Mouse (Mus musculus) hindbrain, postnatal 0 days (tissue): ENCODE data around the gene Acox1. TPM values are rescaled to one million over a fixed set of nuclear protein-coding genes. Genes with fewer than 3 reads are reported as not detected.

Source experiments
- ATAC-seq: fragments of 200-750 bp; cut with Nextera tagmentation; 2 replicates; pipeline ENCODE4 v1.8.0; 2017; ENCODE audit warnings: mild to moderate bottlenecking, moderate TSS enrichment, moderate library complexity
- DNase-seq: peaks from one replicate; pipeline ENCODE4 v3.0.0-alpha.2; 2015; ENCODE audit warnings: low spot score
- H3K27ac ChIP-seq: fragments of 300-500 bp; sonication (generic); 2 replicates; pipeline ENCODE4 v1.5.1; 2014; ENCODE audit warnings: mild to moderate bottlenecking
- H3K27me3 ChIP-seq: fragments of 300-500 bp; sonication (generic); 2 replicates; pipeline ENCODE4 v1.6.1; 2014; ENCODE audit warnings: low read length, mixed read lengths; ENCODE audit not compliant: insufficient read depth
- H3K36me3 ChIP-seq: fragments of 300-500 bp; sonication (generic); 2 replicates; pipeline ENCODE4 v1.6.1; 2014; ENCODE audit warnings: low read length, mixed read lengths; ENCODE audit not compliant: insufficient read depth
- H3K4me1 ChIP-seq: fragments of 300-500 bp; sonication (generic); 2 replicates; pipeline ENCODE4 v1.6.1; 2014; ENCODE audit warnings: antibody characterized with exemption, low read length, mixed read lengths; ENCODE audit not compliant: insufficient read depth
- H3K4me2 ChIP-seq: fragments of 300-500 bp; sonication (generic); 2 replicates; pipeline ENCODE4 v1.6.1; 2014; ENCODE audit warnings: low read depth, mild to moderate bottlenecking, low read length, moderate library complexity, mixed read lengths
- H3K4me3 ChIP-seq: fragments of 300-500 bp; sonication (generic); 2 replicates; pipeline ENCODE4 v1.5.1; 2014; ENCODE audit warnings: low read length
- H3K9ac ChIP-seq: fragments of 300-500 bp; sonication (generic); replicated peaks from 2 replicates; pipeline ENCODE4 v1.6.1; 2014; ENCODE audit warnings: mild to moderate bottlenecking, low read length, moderate library complexity, mixed read lengths
- H3K9me3 ChIP-seq: fragments of 300-500 bp; sonication (generic); 2 replicates; pipeline ENCODE4 v1.6.1; 2016; ENCODE audit warnings: low read length, mixed read lengths
- CTCF ChIP-seq: IDR thresholded peaks from 2 replicates; pipeline ENCODE4 v1.5.1; 2016; ENCODE audit warnings: antibody characterized with exemption, control low read depth, low read depth
- WGBS: fragments of 180-500 bp; shearing (Covaris S2); extraction: QIAGEN DNeasy Blood & Tissue Kit; methylation state at CpG from one replicate; pipeline ENCODE4 v1.1.7; 2014; 5-methylcytosine and 5-hydroxymethylcytosine counted together
- polyA plus RNA-seq: library from polyadenylated mRNA; unstranded; fragments of >200 nt; fragmentation: Nextera tagmentation; extraction: Ambion mirVana; gene quantifications from 2 replicates; pipeline ENCODE4 v1.2.1, GENCODE M21; 2015
- total RNA-seq: library from RNA; depleted of rRNA; stranded (reverse); fragments of >200 nt; gene quantifications from 2 replicates; pipeline ENCODE4 v1.2.3, GENCODE M21; 2014

Acox1 gene
- total and polyA plus RNA-seq, 2 experiments from 2014 or later: 65.0 to 112 TPM

DNA sequence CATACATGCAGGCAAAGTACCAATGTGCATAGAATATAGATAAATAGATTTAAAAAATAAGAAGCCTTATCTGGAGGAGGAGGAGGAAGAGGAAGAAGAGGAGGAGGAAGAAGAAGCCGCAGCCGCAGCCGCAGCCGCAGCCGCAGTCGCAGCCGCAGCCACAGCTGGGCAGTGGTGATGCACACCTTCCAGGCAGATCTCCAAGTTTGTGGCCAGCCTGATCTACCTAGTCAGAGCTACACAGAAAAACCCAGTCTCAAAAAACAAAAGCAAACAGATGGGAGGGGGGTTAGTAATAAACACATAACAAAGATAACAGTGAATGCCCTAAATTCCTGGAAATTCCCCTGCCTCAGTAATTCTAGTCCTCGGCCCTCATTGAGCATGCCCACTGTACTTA lies 4.2 kb downstream of the Acox1 start:
- Histone ChIP-seq H3K9ac (no peak overlapping the region), H3K36me3 (peaks cover 20% of the 10 kb centered on the region), H3K4me1 (peaks cover 5% of the 10 kb centered on the region; the same call in 1 of the 2 replicates), H3K9me3 (no peaks in the 10 kb centered on the region), H3K4me2 (no peak overlapping the region), H3K27ac (no peak overlapping the region), H3K27me3 (no peaks in the 10 kb centered on the region), H3K4me3 (no peak overlapping the region)
- TF ChIP-seq CTCF: no peak
- 97% methylated on average over 8 of the region's 8 CpGs for WGBS
- no peak for ATAC-seq
- DNase-seq: no peak

DNA sequence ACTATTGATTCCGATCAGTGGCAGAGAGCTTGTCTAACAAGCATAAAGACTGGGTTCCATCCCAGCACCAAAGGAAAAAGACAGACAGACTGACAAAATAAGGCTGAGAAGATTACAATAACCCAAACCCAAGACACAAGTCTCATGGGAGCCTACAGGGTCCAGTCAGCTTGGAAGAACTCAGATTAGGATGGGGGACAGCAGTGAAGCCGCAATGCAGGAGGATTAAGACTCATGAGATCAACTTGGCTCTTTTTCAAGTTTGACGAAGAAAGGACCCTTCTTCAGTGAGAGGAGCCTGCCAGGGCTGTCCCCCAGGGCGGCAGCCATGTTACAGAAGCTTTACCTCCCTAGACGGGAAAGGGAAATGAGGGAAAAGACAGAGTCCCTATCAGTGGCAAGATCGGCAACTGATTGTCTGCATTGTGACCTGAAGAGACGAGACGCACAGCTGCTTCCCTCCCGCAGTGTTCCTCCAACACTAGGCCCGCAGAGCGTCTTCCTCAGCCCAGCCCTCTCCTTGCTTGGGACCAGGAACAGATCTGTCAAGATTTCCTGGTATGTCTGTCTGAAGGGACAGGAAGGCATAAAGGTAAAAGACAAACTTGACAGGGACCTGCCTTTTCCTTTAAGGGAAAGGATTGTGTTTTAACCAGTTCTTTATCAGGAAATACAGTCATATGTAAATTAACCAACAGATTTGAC lies 11.5 kb downstream of the Acox1 start:
- no peak for ATAC-seq
- H3K4me1 ChIP-seq: peaks cover 10% of the 10 kb centered on the region; the same call in 1 of the 2 replicates
- no peaks in the 10 kb centered on the region for H3K9me3 ChIP-seq
- H3K36me3 ChIP-seq: peaks cover 26% of the 10 kb centered on the region
- no peaks in the 10 kb centered on the region for H3K27me3 ChIP-seq
- no peak overlapping the region for H3K4me3 ChIP-seq
- peak; percentile 53 for DNase-seq
- no peak for TF ChIP-seq CTCF
- 23% methylated on average over 11 of the region's 11 CpGs for WGBS
- H3K9ac ChIP-seq: no peak overlapping the region; the same call in 1 of the 2 replicates
- H3K4me2 ChIP-seq: no peak overlapping the region
- H3K27ac ChIP-seq: peak overlapping the region; percentile 75

DNA sequence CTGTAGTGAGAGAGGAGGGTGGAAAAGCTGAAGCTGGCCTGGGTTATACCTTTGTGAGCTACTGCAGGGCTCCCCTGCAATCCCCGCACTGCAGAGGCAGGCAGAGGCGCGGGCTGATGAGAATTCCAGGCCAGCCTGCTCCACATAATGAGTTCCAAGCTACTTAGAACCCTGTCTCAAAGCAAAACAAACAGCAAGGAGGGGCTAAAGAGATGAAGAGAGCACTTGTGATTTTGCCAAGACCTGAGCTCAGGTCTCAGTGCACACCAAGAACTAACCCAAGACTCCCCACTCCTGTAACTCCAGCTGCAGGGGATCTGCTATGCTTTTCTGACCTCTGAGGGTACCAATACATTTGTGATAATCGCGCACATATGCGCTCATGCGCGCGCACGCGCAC lies 12.5 kb downstream of the Acox1 start:
- TF ChIP-seq CTCF: no peak
- ATAC-seq: no peak

DNA sequence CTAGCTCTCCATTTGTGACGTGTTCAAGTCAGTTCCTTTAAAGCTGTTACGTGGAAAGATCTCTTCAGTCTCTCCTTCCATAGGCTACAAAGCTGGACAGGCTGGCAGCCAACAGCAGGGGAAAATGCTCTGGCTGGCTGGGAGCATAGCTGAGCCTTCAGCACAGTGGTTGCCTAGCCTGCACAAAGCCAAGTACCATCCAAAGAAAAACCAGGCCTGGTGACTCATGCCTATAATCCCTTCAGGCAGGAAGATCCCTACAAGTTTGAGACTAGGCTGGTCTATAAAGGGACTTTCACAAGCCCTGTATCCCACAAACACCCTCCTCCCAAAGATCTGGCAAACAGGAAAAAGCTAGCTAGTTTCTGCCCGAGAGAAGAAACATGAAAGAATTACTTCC lies 13.0 kb downstream of the Acox1 start:
- Histone ChIP-seq H3K27ac (peak overlapping the region; percentile 54; the same call in 1 of the 2 replicates), H3K4me1 (peaks cover 10% of the 10 kb centered on the region; the same call in 1 of the 2 replicates), H3K4me3 (no peak overlapping the region), H3K36me3 (peaks cover 17% of the 10 kb centered on the region), H3K9ac (no peak overlapping the region), H3K27me3 (no peaks in the 10 kb centered on the region), H3K4me2 (no peak overlapping the region), H3K9me3 (no peaks in the 10 kb centered on the region)
- DNase-seq (peak; percentile 52), ATAC-seq (peak; percentile 63; the same call in 1 of the 2 replicates)
- no peak for TF ChIP-seq CTCF
- 57% methylated on average over 3 of the region's 3 CpGs for WGBS

More for the DNA sequence above, 12.5 kb downstream of the Acox1 start:
- 90% methylated on average over 11 of the region's 11 CpGs for WGBS
- peaks cover 21% of the 10 kb centered on the region for H3K36me3 ChIP-seq
- peak overlapping the region; percentile 54 for H3K27ac ChIP-seq
- no peak overlapping the region for H3K4me2 ChIP-seq
- H3K9ac ChIP-seq: no peak overlapping the region
- DNase-seq: no peak
- H3K9me3 ChIP-seq: no peaks in the 10 kb centered on the region
- H3K27me3 ChIP-seq: no peaks in the 10 kb centered on the region
- H3K4me3 ChIP-seq: no peak overlapping the region
- H3K4me1 ChIP-seq: peaks cover 10% of the 10 kb centered on the region; the same call in 1 of the 2 replicates

DNA sequence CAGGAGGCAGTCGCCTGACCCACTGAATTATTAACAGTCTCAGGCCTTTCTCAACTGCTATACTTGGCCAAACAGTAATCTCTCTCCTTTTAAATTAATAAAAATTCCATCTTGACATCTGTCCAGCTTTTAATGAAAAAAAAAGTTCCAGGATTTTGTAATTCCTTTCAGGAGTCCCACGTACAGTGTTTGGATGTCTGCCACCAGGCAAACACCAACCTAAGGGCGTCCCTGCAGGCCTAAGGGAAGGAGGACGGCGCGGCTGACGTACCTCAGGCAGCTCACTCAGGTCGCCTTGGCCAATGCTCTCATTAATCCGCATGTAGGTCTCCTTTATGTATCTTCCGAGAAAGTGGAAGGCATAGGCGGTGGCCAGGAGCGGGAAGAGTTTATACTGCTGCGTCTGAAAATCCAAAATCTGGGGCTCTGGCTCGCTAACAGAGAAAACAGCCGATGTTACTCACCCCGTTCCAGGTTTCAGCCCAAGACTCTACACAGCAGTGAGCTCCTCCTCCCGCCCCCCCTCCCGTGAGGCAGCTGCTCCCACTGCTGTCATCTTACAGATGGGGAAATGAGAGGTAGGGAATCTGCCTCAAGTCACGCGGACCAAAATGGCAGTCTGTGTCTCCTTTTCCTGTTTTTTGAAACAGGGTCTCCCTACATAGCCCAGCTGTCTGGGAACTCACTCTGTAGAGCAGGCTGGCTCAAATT lies 20.3 kb downstream of the Acox1 start:
- H3K4me2 ChIP-seq: no peak overlapping the region
- WGBS: 85% methylated on average over 20 of the region's 20 CpGs
- H3K9ac ChIP-seq: no peak overlapping the region
- H3K27me3 ChIP-seq: no peaks in the 10 kb centered on the region
- ATAC-seq: no peak
- no peak for TF ChIP-seq CTCF
- no peak for DNase-seq
- H3K36me3 ChIP-seq: peaks cover 57% of the 10 kb centered on the region
- no peaks in the 10 kb centered on the region for H3K9me3 ChIP-seq
- H3K4me3 ChIP-seq: no peak overlapping the region
- no peak overlapping the region for H3K27ac ChIP-seq
- H3K4me1 ChIP-seq: no peaks in the 10 kb centered on the region

DNA sequence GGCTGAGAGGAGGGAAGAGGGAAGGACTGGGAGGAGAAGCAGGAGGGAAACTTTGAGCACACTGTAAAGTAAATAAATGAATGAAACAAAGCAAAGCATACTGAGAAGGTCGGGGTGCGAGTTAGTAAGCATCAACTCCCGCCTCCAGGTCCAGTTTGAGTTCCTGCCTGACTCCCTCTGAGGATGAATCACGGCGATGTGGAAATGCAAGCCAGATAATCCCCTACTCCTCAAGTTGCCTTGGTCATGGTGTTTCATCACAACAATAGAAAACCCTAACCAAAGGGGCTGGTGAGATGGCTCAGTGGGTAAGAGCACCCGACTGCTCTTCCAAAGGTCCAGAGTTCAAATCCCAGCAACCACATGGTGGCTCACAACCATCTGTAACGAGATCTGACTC lies 22.8 kb downstream of the Acox1 start:
- TF ChIP-seq CTCF: no peak
- no peak for ATAC-seq
- H3K4me2 ChIP-seq: no peak overlapping the region
- peaks cover 75% of the 10 kb centered on the region for H3K36me3 ChIP-seq
- H3K4me3 ChIP-seq: no peak overlapping the region
- H3K4me1 ChIP-seq: no peaks in the 10 kb centered on the region
- no peak overlapping the region for H3K9ac ChIP-seq
- no peaks in the 10 kb centered on the region for H3K27me3 ChIP-seq
- H3K27ac ChIP-seq: no peak overlapping the region
- no peak for DNase-seq
- H3K9me3 ChIP-seq: no peaks in the 10 kb centered on the region
- 87% methylated on average over 7 of the region's 7 CpGs for WGBS
